Mouse (Mus musculus) urinary bladder, adult 2 months (tissue): Measurements from ENCODE around the gene Uba1y. TPM values are rescaled to one million over a fixed set of nuclear protein-coding genes. Genes with fewer than 3 reads are reported as not detected.
"Not testable (repeated sequence)": the region's sequence is repeated elsewhere in the genome, so short reads cannot be mapped to it uniquely, and the experiment has no call there.

ENCODE experiments used
- DNase-seq: peaks from one replicate; pipeline ENCODE4 v3.0.0; 2022; ENCODE audit warnings: low spot score
- polyA plus RNA-seq: library from polyadenylated mRNA; depleted of rRNA; stranded (reverse); fragments of >200 nt; gene quantifications from 2 replicates; pipeline ENCODE4 v1.2.3, GENCODE M21; 2012; rRNA removed

Uba1y gene
- polyA plus RNA-seq, result 0.03 TPM in 1 of 2 replicates, not detected in the other

- no peak for DNase-seq
These were observed at the start of gene Uba1y for GRCm38 (mm10) chrY:818396-818795. Gene Uba1y (plus strand): TSS chrY:818649.

- not testable (repeated sequence) for DNase-seq
These were observed 21.1 kb upstream of the Uba1y start, which contains the start of gene Zfy1 for GRCm38 (mm10) chrY:797309-797708. Gene Zfy1 (minus strand): TSS chrY:797409.

GRCm38 (mm10) chrY:808991-809661 lies 9.3 kb upstream of the Uba1y start:
- DNase-seq, result no peak

- no peak for DNase-seq
These were observed 54.0 kb downstream of the Uba1y start for GRCm38 (mm10) chrY:872404-872803.

- no peak for DNase-seq
These were observed 54.6 kb downstream of the Uba1y start for GRCm38 (mm10) chrY:872855-873549.

Other genes starting within 250 kb of the Uba1y start
- gene Zfy1, start 21.2 kb upstream of the Uba1y start, polyA plus RNA-seq, result not detected in 2 replicates
- 6.9 and 9.3 TPM in 2 replicates for gene Kdm5d, start 79.1 kb downstream of the Uba1y start, polyA plus RNA-seq
- gene Eif2s3y, start 191.9 kb downstream of the Uba1y start, polyA plus RNA-seq, result 29.0 and 41.1 TPM in 2 replicates